ENCODE assay signal across 8 mouse cellular contexts in genomic region chr10:127211414-127211854, GRCm38 (mm10). TPM values are rescaled to one million over a fixed set of nuclear protein-coding genes. Genes with fewer than 3 reads are reported as not detected.
DNase-seq lines count a peak whose midpoint lies in the region; ATAC-seq lines count a peak whose summit lies in the region.

Gene Pip4k2c (minus strand): TSS chr10:127211585.

- ATAC-seq in lung, embryonic 16.5 days (ENCODE audit: low read depth) = peak; percentile 99

- H3K4me2 ChIP-seq in lung, embryonic 16.5 days (ENCODE audit: low read depth, low read length) = peak within 1 kb of the TSS; percentile 69

- peak; percentile 95 for DNase-seq in Muller cell, postnatal 12 days (ENCODE audit: inconsistent ontology term)
- peak; percentile 92 for DNase-seq in cerebellum, adult 9-10 months
- peak; percentile 80 for DNase-seq in forelimb bud, embryonic 11.5 days (ENCODE audit: low read depth, low spot score)
- peak; percentile 89 for DNase-seq in heart, postnatal 4 days
- DNase-seq in layer of hippocampus, adult 9-11 months = peak; percentile 90
- peak; percentile 77 for DNase-seq in ovary, postnatal 10 days (ENCODE audit: low spot score)
- DNase-seq in thymus, postnatal 0 days (ENCODE audit: low spot score) = peak; percentile 91

- no peaks in the 10 kb centered on the region for H3K9me3 ChIP-seq in lung, embryonic 16.5 days (ENCODE audit: control insufficient read depth, low read length)

- H3K4me1 ChIP-seq in lung, embryonic 16.5 days (replicated peaks; ENCODE audit: control insufficient read depth, insufficient read depth, low read length) = peaks cover 7% of the 10 kb centered on the region

- no peaks in the 10 kb centered on the region for H3K27me3 ChIP-seq in lung, embryonic 16.5 days (ENCODE audit: control insufficient read depth, insufficient read depth, low read depth, low read length)

- peaks cover 4% of the 10 kb centered on the region; the same call in 1 of the 2 replicates for H3K36me3 ChIP-seq in lung, embryonic 16.5 days (ENCODE audit: control insufficient read depth, insufficient read depth, low read length)

- under 1% methylated on average over 46 of the region's 47 CpGs for WGBS in lung, embryonic 16.5 days

- H3K9ac ChIP-seq in lung, embryonic 16.5 days (ENCODE audit: low read length) = peak within 1 kb of the TSS; percentile 80

- no peak within 1 kb of the TSS; the same call in 1 of the 2 replicates for H3K27ac ChIP-seq in lung, embryonic 16.5 days (ENCODE audit: low read length)

- peak within 1 kb of the TSS; percentile 73 for H3K4me3 ChIP-seq in lung, embryonic 16.5 days (ENCODE audit: low read length)

RNA-seq across cellular contexts. Expression of gene Pip4k2c, which starts in this region (rescaled TPM):
- total RNA-seq in heart, postnatal 4 days (2021) = 10 to 100 TPM; 25.7 to 26.6 TPM
- 30.0 and 30.8 TPM in 2 replicates for polyA plus RNA-seq in lung, embryonic 16.5 days (2015; fragmentation: Nextera tagmentation; extraction: Ambion mirVana)
- 24.1 and 24.4 TPM in 2 replicates for polyA plus RNA-seq in thymus, postnatal 0 days (2015; fragmentation: Nextera tagmentation; extraction: Ambion mirVana)
